Comparison of ENCODE assay signal across 8 mouse cellular contexts in the genomic region with DNA sequence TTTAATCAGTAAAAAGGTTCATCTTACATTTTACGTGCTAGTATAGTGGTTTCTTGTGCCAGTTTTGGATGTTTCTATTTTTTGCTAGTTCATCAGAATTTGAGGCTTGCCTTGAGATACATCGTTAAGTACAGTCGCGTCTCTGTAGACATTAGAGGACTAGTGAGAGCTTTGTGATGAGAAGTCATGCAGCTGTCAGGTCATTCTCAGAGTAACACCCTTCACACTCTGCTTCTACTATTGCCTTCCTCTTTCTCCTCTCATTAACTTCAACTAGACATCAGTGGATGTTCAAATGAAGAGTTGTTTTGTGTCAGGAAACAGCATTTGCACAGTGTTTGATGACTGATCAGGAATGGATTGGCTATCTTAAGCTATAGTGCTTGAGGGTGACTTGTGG. TPM values are rescaled to one million over a fixed set of nuclear protein-coding genes. Genes with fewer than 3 reads are reported as not detected.
DNase-seq lines count a peak whose midpoint lies in the region; ATAC-seq lines count a peak whose summit lies in the region.

No protein-coding gene starts in this region.

- H3K9me3 ChIP-seq in kidney, embryonic 15.5 days (replicated peaks): no peaks in the 10 kb centered on the region
- H3K9me3 ChIP-seq in hindbrain, embryonic 14.5 days (ENCODE audit: control insufficient read depth, low read length): no peaks in the 10 kb centered on the region
- no peaks in the 10 kb centered on the region for H3K9me3 ChIP-seq in midbrain, embryonic 15.5 days

- H3K4me2 ChIP-seq in kidney, embryonic 15.5 days: peak overlapping the region; percentile 75
- peak overlapping the region; percentile 92 for H3K4me2 ChIP-seq in hindbrain, embryonic 14.5 days (replicated peaks)
- peak overlapping the region; percentile 79 for H3K4me2 ChIP-seq in midbrain, embryonic 15.5 days

- peak overlapping the region; percentile 100 for H3K9ac ChIP-seq in kidney, embryonic 15.5 days
- H3K9ac ChIP-seq in hindbrain, embryonic 14.5 days: peak overlapping the region; percentile 99
- peak overlapping the region; percentile 35; the same call in 1 of the 2 replicates for H3K9ac ChIP-seq in midbrain, embryonic 15.5 days

- peak overlapping the region; percentile 100 for H3K4me3 ChIP-seq in kidney, embryonic 15.5 days (replicated peaks)
- peak overlapping the region; percentile 100 for H3K4me3 ChIP-seq in hindbrain, embryonic 14.5 days (replicated peaks; ENCODE audit: low read length)
- H3K4me3 ChIP-seq in midbrain, embryonic 15.5 days: peak overlapping the region; percentile 99

- peaks cover 13% of the 10 kb centered on the region for H3K36me3 ChIP-seq in kidney, embryonic 15.5 days
- H3K36me3 ChIP-seq in hindbrain, embryonic 14.5 days (replicated peaks; ENCODE audit: control insufficient read depth, insufficient read depth): peaks cover 14% of the 10 kb centered on the region
- H3K36me3 ChIP-seq in midbrain, embryonic 15.5 days (replicated peaks): 0 out of 2 replicates have a peak, but pooled peaks cover 3% of the 10 kb centered on the region

- H3K4me1 ChIP-seq in kidney, embryonic 15.5 days: peaks cover 33% of the 10 kb centered on the region
- peaks cover 41% of the 10 kb centered on the region for H3K4me1 ChIP-seq in hindbrain, embryonic 14.5 days (replicated peaks; ENCODE audit: control insufficient read depth, insufficient read depth, low read length)
- H3K4me1 ChIP-seq in midbrain, embryonic 15.5 days: peaks cover 43% of the 10 kb centered on the region

- DNase-seq in kidney, adult 9 months: no peak
- DNase-seq in c-Kit-positive CD71-positive TER-119-positive erythroid progenitor cells, embryonic 14.5 days (ENCODE audit: low spot score): peak; percentile 32
- no peak for DNase-seq in hindbrain, embryonic 14.5 days (ENCODE audit: low spot score)
- no peak for DNase-seq in ovary, postnatal 10 days (ENCODE audit: low spot score)
- DNase-seq in layer of hippocampus, adult 8-10 months (ENCODE audit: low spot score in 2 of 2): no peak
- DNase-seq in layer of hippocampus, adult 11-12 months (ENCODE audit: low spot score): no peak

- WGBS in kidney, embryonic 15.5 days: 4% methylated on average over 4 of the region's 4 CpGs
- 25% methylated on average over 4 of the region's 4 CpGs for WGBS in hindbrain, embryonic 14.5 days
- 15% methylated on average over 4 of the region's 4 CpGs for WGBS in midbrain, embryonic 15.5 days

- H3K27ac ChIP-seq in kidney, embryonic 15.5 days: no peak overlapping the region
- H3K27ac ChIP-seq in hindbrain, embryonic 14.5 days: no peak overlapping the region
- H3K27ac ChIP-seq in midbrain, embryonic 15.5 days: no peak overlapping the region

- no peaks in the 10 kb centered on the region for H3K27me3 ChIP-seq in kidney, embryonic 15.5 days
- H3K27me3 ChIP-seq in hindbrain, embryonic 14.5 days (ENCODE audit: control insufficient read depth, insufficient read depth, low read length): no peaks in the 10 kb centered on the region
- no peaks in the 10 kb centered on the region for H3K27me3 ChIP-seq in midbrain, embryonic 15.5 days (replicated peaks)

- ATAC-seq in kidney, embryonic 15.5 days (replicated peaks; ENCODE audit: low FRiP score): no peak
- ATAC-seq in hindbrain, embryonic 14.5 days (ENCODE audit: low FRiP score): no peak
- no peak for ATAC-seq in midbrain, embryonic 15.5 days (replicated peaks)

RNA-seq across cellular contexts. Expression of a gene that starts 1.9 kb away (rescaled TPM):
- 183 and 188 TPM in 2 replicates for polyA plus RNA-seq in kidney, embryonic 15.5 days (2015; fragmentation: Nextera tagmentation; extraction: Ambion mirVana)
- polyA plus RNA-seq in hindbrain, embryonic 14.5 days (2014; fragmentation: Nextera tagmentation; extraction: Ambion mirVana): 155 and 177 TPM in 2 replicates
- 226 and 237 TPM in 2 replicates for polyA plus RNA-seq in midbrain, embryonic 15.5 days (2015; fragmentation: Nextera tagmentation; extraction: Ambion mirVana)
- total RNA-seq in layer of hippocampus, adult 8-10 months (2022): 100 to 1,000 TPM in 1 of 4 experiments, 10 to 100 TPM in 3; 76.5 to 101 (median 87.2) TPM

RNA-seq across cellular contexts. Expression of a gene that starts 28.1 kb away (rescaled TPM):
- polyA plus RNA-seq in kidney, embryonic 15.5 days (2015; fragmentation: Nextera tagmentation; extraction: Ambion mirVana): 22.8 TPM in 2 replicates
- 39.8 and 48.8 TPM in 2 replicates for polyA plus RNA-seq in hindbrain, embryonic 14.5 days (2014; fragmentation: Nextera tagmentation; extraction: Ambion mirVana)
- polyA plus RNA-seq in midbrain, embryonic 15.5 days (2015; fragmentation: Nextera tagmentation; extraction: Ambion mirVana): 42.8 and 43.2 TPM in 2 replicates
- total RNA-seq in layer of hippocampus, adult 8-10 months (2022): 10 to 100 TPM; 34.4 to 60.0 (median 42.5) TPM

Comparison
In these comparisons a context has a peak if more than half of its experiments do, and no peak if none do; other contexts are left out.
1. H3K9ac ChIP-seq: peak in every context shown above with its lines; median percentile 100 in kidney, embryonic 15.5 days; 99 in hindbrain, embryonic 14.5 days; 35 in midbrain, embryonic 15.5 days.